Mouse (Mus musculus): ENCODE measurements at regions not wholly inside any gene's neighbourhood (a gene's known extent, or its start where the extent isn't known, plus 50 kb on each side); places are given as distances from the start of the nearest gene placed in this dataset.
"Not testable (repeated sequence)": the region's sequence is repeated elsewhere in the genome, so short reads cannot be mapped to it uniquely, and the experiment has no call there.

- no peak overlapping the region for H3K4me3 ChIP-seq
- H3K27ac ChIP-seq: no peak overlapping the region
- intact Hi-C loops (cut with DNase I): no loop called here
- no peak for DNase-seq
- TF ChIP-seq CTCF (IDR thresholded peaks at IDR 0.05): no peak
Measured at GRCm38 (mm10) chr4:143055371-143055770, 157.4 kb downstream of the Prdm2 start.

GRCm38 (mm10) chr4:143053029-143053428, 159.8 kb downstream of the Prdm2 start:
- TF ChIP-seq CTCF (IDR thresholded peaks at IDR 0.05): no peak

GRCm38 (mm10) chr4:143051205-143051604, 161.6 kb downstream of the Prdm2 start:
- Histone ChIP-seq H3K27ac (no peak overlapping the region), H3K4me3 (no peak overlapping the region)
- TF ChIP-seq CTCF (IDR thresholded peaks at IDR 0.05): no peak
- intact Hi-C loops (cut with DNase I): no loop called here
- DNase-seq: no peak

More at GRCm38 (mm10) chr4:143053029-143053428, 159.8 kb downstream of the Prdm2 start:
- no peak overlapping the region for H3K27ac ChIP-seq
- no peak overlapping the region for H3K4me3 ChIP-seq
- no peak for DNase-seq
- intact Hi-C loops (cut with DNase I): no loop called here

DNA sequence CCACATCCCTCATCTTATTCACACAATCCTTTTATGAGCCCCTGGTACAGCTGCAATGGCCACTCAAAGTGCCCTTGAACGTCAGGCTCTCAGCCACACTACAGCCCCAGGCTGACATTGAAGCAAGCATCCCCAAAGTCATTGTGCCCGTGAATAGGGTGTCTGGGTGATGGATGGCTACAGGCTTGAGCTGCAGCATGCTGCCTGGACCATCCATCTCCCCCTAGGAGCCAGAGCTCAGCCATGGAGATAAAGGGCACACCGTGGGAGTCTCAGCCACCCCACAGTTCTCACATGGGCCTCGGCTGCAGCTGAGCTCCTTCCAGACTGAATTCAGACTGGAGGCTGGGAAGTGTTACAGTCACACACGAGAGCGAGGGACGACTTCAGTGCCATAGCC, 167.6 kb downstream of the Prdm2 start:
- TF ChIP-seq CTCF (IDR thresholded peaks at IDR 0.05): no peak
- Histone ChIP-seq H3K27ac (no peak overlapping the region), H3K4me3 (no peak overlapping the region)
- intact Hi-C loops (cut with DNase I): no loop called here
- DNase-seq: no peak

- Histone ChIP-seq H3K4me3 (no peak overlapping the region), H3K27ac (no peak overlapping the region)
- intact Hi-C loops (cut with DNase I): no loop called here
- no peak for DNase-seq
- no peak for TF ChIP-seq CTCF (IDR thresholded peaks at IDR 0.05)
Measured at GRCm38 (mm10) chr4:143042806-143043205, 170.0 kb downstream of the Prdm2 start.

DNA sequence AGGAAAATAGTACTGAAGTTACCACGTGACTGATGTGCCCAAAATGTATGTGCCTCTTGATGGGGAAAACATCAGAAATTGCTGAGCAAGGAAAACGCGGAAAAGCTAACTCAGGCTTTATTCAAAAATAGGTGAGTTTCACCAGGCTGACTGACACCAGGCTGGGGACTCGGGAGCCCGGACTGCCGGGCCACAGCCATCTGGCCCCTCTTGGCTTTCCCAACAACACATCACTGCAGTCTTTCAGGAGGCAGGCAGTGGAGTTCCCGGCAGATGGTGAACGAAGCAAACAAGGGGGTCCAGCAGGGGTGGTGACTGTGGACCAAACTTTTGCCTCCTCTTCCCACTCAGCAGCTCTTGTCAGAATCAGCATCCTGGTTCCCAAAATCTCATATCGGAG, 174.2 kb downstream of the Prdm2 start:
- no peak for DNase-seq
- Histone ChIP-seq H3K27ac (no peak overlapping the region), H3K4me3 (no peak overlapping the region)
- no peak for TF ChIP-seq CTCF (IDR thresholded peaks at IDR 0.05)
- intact Hi-C loops (cut with DNase I): no loop called here

DNA sequence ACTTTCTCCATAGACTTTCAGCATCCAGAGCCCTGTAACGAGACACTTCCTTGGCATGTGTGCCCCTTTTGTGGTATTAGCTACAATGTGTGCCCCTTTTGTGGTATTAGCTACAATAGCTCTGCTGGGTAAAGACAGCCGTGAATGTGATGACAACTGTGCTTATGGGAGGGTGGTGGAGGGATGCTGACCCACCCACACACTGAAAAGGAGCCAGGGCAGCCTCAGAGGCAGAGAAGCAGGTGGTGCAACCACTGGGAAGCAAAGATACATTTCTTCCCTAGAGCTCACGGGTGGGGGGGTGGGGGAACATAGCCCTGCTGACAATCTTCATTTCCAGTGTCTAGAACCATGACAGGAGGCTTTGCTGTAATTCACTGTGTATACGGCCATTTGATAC, 176.1 kb downstream of the Prdm2 start:
- H3K27ac ChIP-seq: no peak overlapping the region
- intact Hi-C loops (cut with DNase I): no loop called here
- no peak for TF ChIP-seq CTCF (IDR thresholded peaks at IDR 0.05)
- DNase-seq: no peak
- no peak overlapping the region for H3K4me3 ChIP-seq

DNA sequence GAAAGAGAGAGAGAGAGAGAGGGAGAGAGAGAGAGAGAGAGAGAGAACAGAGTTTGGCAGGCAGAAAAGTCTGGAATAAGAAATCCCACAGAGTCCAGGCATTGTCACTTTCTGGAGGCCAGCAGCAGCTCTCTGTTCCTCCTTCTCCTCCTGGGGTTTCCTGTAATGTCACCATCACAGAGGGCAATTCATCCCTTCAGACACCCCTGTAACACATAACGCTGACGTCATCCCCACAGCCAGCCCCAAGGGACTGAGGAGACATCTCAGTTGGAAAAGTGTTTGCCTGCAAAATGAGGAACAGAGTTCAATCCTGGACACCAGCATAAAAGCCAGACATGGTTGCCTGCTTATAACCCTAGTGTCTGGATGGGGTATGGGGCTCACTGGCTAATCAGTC, 177.7 kb downstream of the Prdm2 start:
- H3K27ac ChIP-seq; DNase-seq; intact Hi-C loops (cut with DNase I); H3K4me3 ChIP-seq: not testable (repeated sequence)

GRCm38 (mm10) chr4:143034324-143034723, 178.5 kb downstream of the Prdm2 start:
- H3K27ac ChIP-seq; H3K4me3 ChIP-seq; intact Hi-C loops (cut with DNase I); DNase-seq: not testable (repeated sequence)

DNA sequence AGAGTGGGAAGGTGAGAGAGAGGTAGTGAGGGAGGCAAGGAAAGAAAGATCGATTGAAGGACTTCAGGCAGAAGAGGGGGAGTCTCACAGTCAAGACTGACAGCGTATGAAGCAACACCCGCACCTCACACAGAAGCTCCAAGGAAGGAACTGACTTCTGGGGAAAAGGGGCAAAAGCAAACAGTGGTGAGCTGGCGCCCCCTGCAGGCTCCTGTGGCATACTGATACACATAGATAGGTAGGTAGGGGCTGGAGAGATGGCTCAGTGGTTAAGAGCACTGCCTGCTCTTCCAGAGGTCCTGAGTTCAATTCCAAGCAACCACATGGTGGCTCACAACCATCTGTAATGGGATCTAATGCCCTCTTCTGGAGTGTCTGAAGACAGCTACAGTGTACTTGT, 183.0 kb downstream of the Prdm2 start:
- DNase-seq, H3K27ac ChIP-seq, H3K4me3 ChIP-seq: not testable (repeated sequence)
- intact Hi-C loops (cut with DNase I): loop anchor here (5.0 kb wide), 1 partner anchor 72 kb away; no protein-coding TSS in a partner anchor
- peak; percentile 27 for TF ChIP-seq CTCF (IDR thresholded peaks at IDR 0.05)

DNA sequence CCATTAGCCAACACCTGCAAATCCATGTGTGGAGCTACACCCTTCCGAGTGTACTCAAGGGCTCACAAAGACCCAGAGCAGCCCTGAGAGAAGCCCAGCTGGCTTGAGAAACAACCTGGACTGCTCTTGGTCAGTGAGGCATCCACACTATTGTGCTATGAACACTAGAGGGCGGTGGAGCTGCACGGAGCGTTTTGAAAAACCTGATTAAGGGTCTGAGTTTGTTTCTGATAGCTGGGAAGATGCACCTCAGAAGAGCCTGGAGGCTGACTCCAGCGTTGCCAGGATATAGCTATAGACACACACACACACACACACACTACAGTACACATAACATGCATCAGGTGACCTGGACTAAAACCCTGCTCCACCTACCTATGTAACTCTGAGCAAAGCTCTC, 185.5 kb downstream of the Prdm2 start:
- Histone ChIP-seq H3K4me3 (no peak overlapping the region), H3K27ac (no peak overlapping the region)
- peak; percentile 94 for TF ChIP-seq CTCF (IDR thresholded peaks at IDR 0.05)
- intact Hi-C loops (cut with DNase I): loop anchor here (1.0 to 5.0 kb wide), 2 partner anchors 75 to 211 kb away; no protein-coding TSS in a partner anchor
- peak; percentile 62 for DNase-seq

DNA sequence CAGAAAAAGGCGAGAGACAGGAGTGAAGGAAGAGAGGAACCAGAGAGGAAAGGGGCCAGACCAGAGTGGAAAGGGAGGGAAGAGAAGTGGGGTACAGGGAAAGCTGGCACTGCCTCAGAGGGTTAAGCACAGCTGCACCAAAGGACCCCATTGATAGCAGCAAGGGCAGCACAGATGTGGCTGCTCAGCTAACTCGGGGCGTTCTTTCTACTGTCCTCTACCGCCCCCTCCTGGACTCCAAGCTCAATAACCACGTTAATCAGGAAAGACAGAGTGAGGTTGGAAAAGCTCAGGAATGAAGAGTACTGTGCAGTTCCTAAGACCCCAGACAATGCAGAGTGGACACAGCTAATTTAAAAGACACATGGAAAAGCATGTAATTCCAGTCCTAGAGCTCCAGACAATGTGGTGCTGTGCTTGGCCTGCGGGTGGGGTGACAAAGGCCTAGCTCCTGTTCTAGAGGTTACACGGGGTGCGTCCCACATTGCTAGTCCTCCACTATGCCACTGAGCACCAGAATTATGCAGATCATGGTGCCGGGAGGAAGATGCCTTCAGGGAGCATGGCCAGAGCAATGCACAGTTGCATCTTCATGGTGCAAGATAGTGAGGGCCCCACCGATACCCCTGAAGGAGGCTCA, 191.4 kb downstream of the Prdm2 start:
- intact Hi-C loops (cut with DNase I): loop anchor here (2.0 to 5.0 kb wide), 2 partner anchors 404 to 869 kb away; no protein-coding TSS in a partner anchor
- TF ChIP-seq CTCF (IDR thresholded peaks at IDR 0.05): peak; percentile 75

GRCm38 (mm10) chr4:143020658-143021057, 192.1 kb downstream of the Prdm2 start:
- no peak overlapping the region for H3K27ac ChIP-seq
- intact Hi-C loops (cut with DNase I): loop anchor here (2.0 to 5.0 kb wide), 2 partner anchors 403 to 868 kb away; no protein-coding TSS in a partner anchor
- no peak for DNase-seq
- H3K4me3 ChIP-seq: no peak overlapping the region
- TF ChIP-seq CTCF (IDR thresholded peaks at IDR 0.05): no peak

More for the DNA sequence above, 191.4 kb downstream of the Prdm2 start:
- H3K27ac ChIP-seq: no peak overlapping the region
- peak; percentile 57 for DNase-seq
- H3K4me3 ChIP-seq: no peak overlapping the region

GRCm38 (mm10) chr4:143012900-143013299, 199.9 kb downstream of the Prdm2 start:
- intact Hi-C loops (cut with DNase I): no loop called here
- TF ChIP-seq CTCF (IDR thresholded peaks at IDR 0.05): no peak

More at GRCm38 (mm10) chr4:143012900-143013299, 199.9 kb downstream of the Prdm2 start:
- no peak overlapping the region for H3K27ac ChIP-seq
- no peak overlapping the region for H3K4me3 ChIP-seq
- DNase-seq: no peak

Measured in gastrocnemius, adult 2 months (tissue).